Mouse (Mus musculus): ENCODE measurements around the gene Ddx28. TPM values are rescaled to one million over a fixed set of nuclear protein-coding genes. Genes with fewer than 3 reads are reported as not detected.
A peak's percentile ranks its signal among the peaks of the same experiment; 100 is the strongest.

The Ddx28 gene
- polyA plus RNA-seq, 1 experiment from 2014 or later = 7.5 TPM

- no peak for TF ChIP-seq CTCF (IDR thresholded peaks at IDR 0.05; ENCODE audit: low read depth)
- Histone ChIP-seq H3K9me3 (ENCODE audit: control insufficient read depth) (no peaks in the 10 kb centered on the region), H3K27me3 (replicated peaks; ENCODE audit: control insufficient read depth, insufficient read depth, low read length) (peaks cover 8% of the 10 kb centered on the region; the same call in 1 of the 2 replicates), H3K27ac (ENCODE audit: low read depth, low read length) (peak within 1 kb of the TSS; percentile 74), H3K36me3 (ENCODE audit: control insufficient read depth, insufficient read depth) (no peaks in the 10 kb centered on the region), H3K4me1 (replicated peaks; ENCODE audit: control insufficient read depth, insufficient read depth, low read length) (no peaks in the 10 kb centered on the region), H3K4me2 (replicated peaks; ENCODE audit: low read depth) (peak within 1 kb of the TSS; percentile 80), H3K9ac (ENCODE audit: low read depth, low read length) (peak within 1 kb of the TSS; percentile 58), H3K4me3 (ENCODE audit: low read depth, low read length) (peak within 1 kb of the TSS; percentile 62)
- ATAC-seq = peak; percentile 69
- WGBS = under 1% methylated on average over 41 of the region's 47 CpGs
Observed at GRCm38 (mm10) chr8:105965905-105966341, 45.8 kb downstream of the Ddx28 start, which contains the start of gene Slc12a4. TSS of gene Slc12a4 (minus strand) at chr8:105966097.

- peak overlapping the region; percentile 58 for H3K9ac ChIP-seq (ENCODE audit: low read depth, low read length)
- H3K27ac ChIP-seq (ENCODE audit: low read depth, low read length) = peak overlapping the region; percentile 74
- H3K27me3 ChIP-seq (replicated peaks; ENCODE audit: control insufficient read depth, insufficient read depth, low read length) = peaks cover 8% of the 10 kb centered on the region; the same call in 1 of the 2 replicates
- no peak for TF ChIP-seq CTCF (IDR thresholded peaks at IDR 0.05; ENCODE audit: low read depth)
- H3K4me3 ChIP-seq (ENCODE audit: low read depth, low read length) = peak overlapping the region; percentile 62
- H3K9me3 ChIP-seq (ENCODE audit: control insufficient read depth) = no peaks in the 10 kb centered on the region
- H3K4me1 ChIP-seq (replicated peaks; ENCODE audit: control insufficient read depth, insufficient read depth, low read length) = no peaks in the 10 kb centered on the region
- peak; percentile 34 for ATAC-seq
- H3K4me2 ChIP-seq (replicated peaks; ENCODE audit: low read depth) = peak overlapping the region; percentile 80
- H3K36me3 ChIP-seq (ENCODE audit: control insufficient read depth, insufficient read depth) = no peaks in the 10 kb centered on the region
- WGBS = 3% methylated on average over 40 of the region's 40 CpGs
Observed at GRCm38 (mm10) chr8:105965266-105965904, 46.3 kb downstream of the Ddx28 start.

- ATAC-seq = no peak
Observed at GRCm38 (mm10) chr8:105964506-105965265, 47.0 kb downstream of the Ddx28 start.

GRCm38 (mm10) chr8:105961536-105961935 is 50.1 kb downstream of the Ddx28 start:
- Histone ChIP-seq H3K4me1 (replicated peaks; ENCODE audit: control insufficient read depth, insufficient read depth, low read length) (no peaks in the 10 kb centered on the region), H3K27me3 (replicated peaks; ENCODE audit: control insufficient read depth, insufficient read depth, low read length) (peaks cover 8% of the 10 kb centered on the region; the same call in 1 of the 2 replicates), H3K9me3 (ENCODE audit: control insufficient read depth) (no peaks in the 10 kb centered on the region), H3K9ac (ENCODE audit: low read depth, low read length) (no peak overlapping the region), H3K4me3 (ENCODE audit: low read depth, low read length) (no peak overlapping the region), H3K4me2 (replicated peaks; ENCODE audit: low read depth) (no peak overlapping the region), H3K27ac (ENCODE audit: low read depth, low read length) (no peak overlapping the region), H3K36me3 (ENCODE audit: control insufficient read depth, insufficient read depth) (no peaks in the 10 kb centered on the region; the same call in 1 of the 2 replicates)
- TF ChIP-seq CTCF (IDR thresholded peaks at IDR 0.05; ENCODE audit: low read depth) = no peak
- WGBS = 88% methylated on average over 10 of the region's 10 CpGs
- no peak for ATAC-seq

More at GRCm38 (mm10) chr8:105964506-105965265, 47.0 kb downstream of the Ddx28 start:
- Histone ChIP-seq H3K27me3 (replicated peaks; ENCODE audit: control insufficient read depth, insufficient read depth, low read length) (peaks cover 8% of the 10 kb centered on the region; the same call in 1 of the 2 replicates), H3K9me3 (ENCODE audit: control insufficient read depth) (no peaks in the 10 kb centered on the region), H3K4me1 (replicated peaks; ENCODE audit: control insufficient read depth, insufficient read depth, low read length) (no peaks in the 10 kb centered on the region), H3K36me3 (ENCODE audit: control insufficient read depth, insufficient read depth) (no peaks in the 10 kb centered on the region), H3K4me3 (ENCODE audit: low read depth, low read length) (peak overlapping the region; percentile 62), H3K4me2 (replicated peaks; ENCODE audit: low read depth) (peak overlapping the region; percentile 80), H3K9ac (ENCODE audit: low read depth, low read length) (peak overlapping the region; percentile 58; the same call in 1 of the 2 replicates), H3K27ac (ENCODE audit: low read depth, low read length) (no peak overlapping the region)
- WGBS = 64% methylated on average over 12 of the region's 12 CpGs
- no peak for TF ChIP-seq CTCF (IDR thresholded peaks at IDR 0.05; ENCODE audit: low read depth)

GRCm38 (mm10) chr8:105961101-105961500 is 50.6 kb downstream of the Ddx28 start:
- Histone ChIP-seq H3K4me1 (replicated peaks; ENCODE audit: control insufficient read depth, insufficient read depth, low read length) (no peaks in the 10 kb centered on the region), H3K4me3 (ENCODE audit: low read depth, low read length) (no peak overlapping the region), H3K9ac (ENCODE audit: low read depth, low read length) (no peak overlapping the region), H3K9me3 (ENCODE audit: control insufficient read depth) (no peaks in the 10 kb centered on the region), H3K36me3 (ENCODE audit: control insufficient read depth, insufficient read depth) (no peaks in the 10 kb centered on the region; the same call in 1 of the 2 replicates), H3K4me2 (replicated peaks; ENCODE audit: low read depth) (no peak overlapping the region), H3K27me3 (replicated peaks; ENCODE audit: control insufficient read depth, insufficient read depth, low read length) (peaks cover 8% of the 10 kb centered on the region; the same call in 1 of the 2 replicates), H3K27ac (ENCODE audit: low read depth, low read length) (no peak overlapping the region)
- TF ChIP-seq CTCF (IDR thresholded peaks at IDR 0.05; ENCODE audit: low read depth) = no peak
- no peak for ATAC-seq
- WGBS = 81% methylated on average over 14 of the region's 14 CpGs

Other genes with a start within 250 kb of the Ddx28 start
- 4.1 and 4.6 TPM in 2 replicates for gene Ranbp10, start 184.5 kb downstream of the Ddx28 start, polyA plus RNA-seq (2015; fragmentation: Nextera tagmentation; extraction: Ambion mirVana)
- gene Tsnaxip1, start 184.2 kb downstream of the Ddx28 start, polyA plus RNA-seq (2015; fragmentation: Nextera tagmentation; extraction: Ambion mirVana) = not detected in 2 replicates
- gene Cenpt, start 158.6 kb downstream of the Ddx28 start, polyA plus RNA-seq (2015; fragmentation: Nextera tagmentation; extraction: Ambion mirVana) = 8.5 and 9.3 TPM in 2 replicates
- 28.3 and 29.2 TPM in 2 replicates for gene Thap11, start 156.8 kb downstream of the Ddx28 start, polyA plus RNA-seq (2015; fragmentation: Nextera tagmentation; extraction: Ambion mirVana)
- 87.7 and 97.3 TPM in 2 replicates for gene Nutf2, start 151.3 kb downstream of the Ddx28 start, polyA plus RNA-seq (2015; fragmentation: Nextera tagmentation; extraction: Ambion mirVana)
- gene Edc4, start 131.0 kb downstream of the Ddx28 start, polyA plus RNA-seq (2015; fragmentation: Nextera tagmentation; extraction: Ambion mirVana) = 9.8 and 11.5 TPM in 2 replicates
- 0.35 TPM in 1 of 2 replicates, not detected in the other for gene Nrn1l, start 118.3 kb downstream of the Ddx28 start, polyA plus RNA-seq (2015; fragmentation: Nextera tagmentation; extraction: Ambion mirVana)
- 11.0 and 12.5 TPM in 2 replicates for gene Pskh1, start 111.4 kb downstream of the Ddx28 start, polyA plus RNA-seq (2015; fragmentation: Nextera tagmentation; extraction: Ambion mirVana)
- 0.63 and 1.4 TPM in 2 replicates for gene Ctrl, start 78.0 kb downstream of the Ddx28 start, polyA plus RNA-seq (2015; fragmentation: Nextera tagmentation; extraction: Ambion mirVana)
- gene Psmb10, start 73.4 kb downstream of the Ddx28 start, polyA plus RNA-seq (2015; fragmentation: Nextera tagmentation; extraction: Ambion mirVana) = 186 and 204 TPM in 2 replicates
- gene Lcat, start 68.5 kb downstream of the Ddx28 start, polyA plus RNA-seq (2015; fragmentation: Nextera tagmentation; extraction: Ambion mirVana) = 0.20 and 0.37 TPM in 2 replicates
- 6.8 and 8.0 TPM in 2 replicates for gene Slc12a4, start 45.8 kb downstream of the Ddx28 start, polyA plus RNA-seq (2015; fragmentation: Nextera tagmentation; extraction: Ambion mirVana)
- gene Dpep3, start 32.5 kb downstream of the Ddx28 start, polyA plus RNA-seq (2015; fragmentation: Nextera tagmentation; extraction: Ambion mirVana) = not detected in 2 replicates
- 7.6 and 8.3 TPM in 2 replicates for gene Dus2, start 20.5 kb downstream of the Ddx28 start, polyA plus RNA-seq (2015; fragmentation: Nextera tagmentation; extraction: Ambion mirVana)
- gene Dpep2nb, start 5.9 kb downstream of the Ddx28 start, polyA plus RNA-seq (2015; fragmentation: Nextera tagmentation; extraction: Ambion mirVana) = not detected in 2 replicates
- 3.1 and 4.1 TPM in 2 replicates for gene Nfatc3, start 47.0 kb upstream of the Ddx28 start, polyA plus RNA-seq (2015; fragmentation: Nextera tagmentation; extraction: Ambion mirVana)
- gene Esrp2, start 125.1 kb upstream of the Ddx28 start, polyA plus RNA-seq (2015; fragmentation: Nextera tagmentation; extraction: Ambion mirVana) = 9.2 and 11.0 TPM in 2 replicates
- gene Pla2g15, start 138.5 kb upstream of the Ddx28 start, polyA plus RNA-seq (2015; fragmentation: Nextera tagmentation; extraction: Ambion mirVana) = 7.4 and 7.9 TPM in 2 replicates
- gene Slc7a6, start 157.0 kb upstream of the Ddx28 start, polyA plus RNA-seq (2015; fragmentation: Nextera tagmentation; extraction: Ambion mirVana) = 18.0 and 18.4 TPM in 2 replicates
- 17.0 and 21.0 TPM in 2 replicates for gene Slc7a6os, start 199.1 kb upstream of the Ddx28 start, polyA plus RNA-seq (2015; fragmentation: Nextera tagmentation; extraction: Ambion mirVana)
- gene Prmt7, start 199.1 kb upstream of the Ddx28 start, polyA plus RNA-seq (2015; fragmentation: Nextera tagmentation; extraction: Ambion mirVana) = 11.7 and 12.2 TPM in 2 replicates